Mouse (Mus musculus) thymus, adult 18-20 months (tissue): ENCODE results near the gene Clip1.
A peak's percentile ranks its signal among the peaks of the same experiment; 100 is the strongest.

Source experiments
- DNase-seq, 2 experiments: peaks; one replicate each; pipeline ENCODE4 v3.0.0; 2022; ENCODE audit warnings: mixed read lengths in 2 of 2

The Clip1 gene

DNA sequence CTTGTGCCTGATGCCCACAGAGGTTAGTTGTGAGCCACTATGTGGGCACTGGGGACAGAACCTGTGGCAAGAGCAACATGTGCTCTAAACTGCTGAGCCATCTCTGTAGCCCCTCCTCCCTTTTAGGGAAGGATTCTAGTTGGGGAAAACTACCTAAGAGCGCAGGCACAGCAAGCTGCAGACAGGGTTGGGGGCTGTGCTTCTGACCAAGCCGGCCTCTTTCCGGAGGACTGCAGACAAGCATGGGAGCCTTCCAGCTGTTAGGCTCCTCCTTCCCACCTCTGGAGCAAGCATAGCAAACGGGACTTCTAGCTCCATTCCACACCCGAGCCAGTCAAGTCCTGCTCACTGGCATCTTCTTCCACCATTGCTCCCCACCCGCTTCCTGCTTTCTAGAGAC lies 85.1 kb downstream of the Clip1 start:
- no peak for DNase-seq

DNA sequence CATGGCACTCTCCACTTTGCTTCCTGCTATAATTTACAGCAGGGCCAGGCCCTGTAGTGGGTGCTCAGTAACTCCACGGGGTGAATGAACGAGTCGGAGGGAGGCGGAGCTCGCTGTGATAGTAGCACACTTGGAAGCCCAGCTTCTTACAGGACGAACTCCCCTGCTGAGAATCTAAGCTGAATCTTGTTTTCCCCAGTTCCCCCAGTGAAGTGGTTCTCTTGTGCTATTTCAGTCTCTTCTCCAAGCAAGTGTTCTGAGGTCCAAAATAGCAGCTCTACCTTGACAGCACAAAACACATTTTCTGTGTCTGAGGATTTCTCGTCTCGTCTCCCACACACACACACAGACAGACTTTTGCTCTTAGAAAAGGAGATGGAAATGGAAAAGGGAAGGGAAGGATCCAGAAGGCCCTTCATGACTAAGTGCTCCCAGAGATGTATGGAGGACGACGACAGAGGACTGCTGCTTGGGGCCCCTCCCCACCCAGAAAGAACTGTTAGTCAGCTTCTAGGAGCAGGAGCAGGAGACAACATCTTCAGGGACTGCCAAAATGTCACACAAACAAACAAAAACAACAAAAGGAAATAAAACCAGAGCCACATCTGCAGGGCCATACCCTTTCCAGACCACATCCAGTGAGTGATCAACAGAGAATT lies 90.7 kb downstream of the Clip1 start:
- no peak for DNase-seq

DNA sequence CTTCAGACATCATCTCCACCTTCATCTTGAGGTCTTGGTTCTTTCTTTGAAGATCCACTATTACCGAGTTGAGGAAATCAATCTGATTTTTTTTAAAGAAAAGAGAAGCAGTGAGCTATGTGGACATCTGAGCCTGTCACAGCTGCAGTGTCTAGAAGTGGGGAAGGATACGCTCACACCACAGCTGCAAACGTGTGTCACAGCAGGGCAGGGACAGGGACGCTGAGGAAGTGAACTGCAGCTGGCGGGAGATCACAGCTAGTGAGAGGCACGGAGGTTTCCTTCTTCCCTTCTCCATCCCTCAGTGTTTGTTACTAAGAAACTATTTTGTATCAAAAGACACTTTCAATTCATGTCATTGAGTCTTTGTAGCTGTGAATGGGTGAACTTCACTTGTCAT lies 104.4 kb downstream of the Clip1 start:
- no peak for DNase-seq

DNA sequence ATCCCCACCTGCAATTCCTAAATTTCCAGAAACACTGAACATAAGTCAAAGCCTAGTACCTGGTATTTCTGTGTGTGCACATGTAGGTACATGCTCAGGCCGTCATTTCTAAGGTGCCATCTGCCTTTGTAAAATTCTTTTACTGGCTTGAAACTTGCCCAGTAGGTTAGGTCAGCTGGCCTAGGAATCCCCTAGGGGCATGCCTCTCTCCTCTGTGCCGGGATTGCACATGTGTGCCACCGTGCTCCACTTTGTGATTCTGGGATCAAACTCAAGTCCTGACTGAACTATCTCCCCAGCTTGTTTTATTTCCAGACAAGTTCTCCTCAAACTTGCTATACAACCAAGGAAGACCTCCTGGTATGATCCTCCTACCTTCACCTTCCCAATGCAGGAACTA lies 107.7 kb downstream of the Clip1 start:
- DNase-seq = no peak

DNA sequence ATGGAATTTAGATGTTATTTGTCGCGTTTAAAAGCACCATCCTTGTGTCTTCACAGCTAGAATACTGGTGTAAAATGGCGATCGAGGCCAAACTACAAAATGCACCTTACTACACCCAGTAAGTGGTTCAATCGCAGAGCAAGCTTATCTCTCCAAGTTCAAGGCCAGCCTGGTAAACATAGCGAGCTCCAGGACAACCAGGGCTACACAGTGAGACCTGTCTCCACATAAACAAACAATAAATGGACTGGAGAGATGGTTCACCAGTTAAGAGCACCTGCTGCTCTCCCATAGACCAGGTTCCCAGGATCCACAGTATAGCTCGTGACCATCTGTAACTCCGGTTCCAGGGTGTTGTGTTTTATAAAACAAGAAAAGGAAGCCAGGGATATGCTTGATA lies 111.1 kb downstream of the Clip1 start:
- DNase-seq = no peak

DNA sequence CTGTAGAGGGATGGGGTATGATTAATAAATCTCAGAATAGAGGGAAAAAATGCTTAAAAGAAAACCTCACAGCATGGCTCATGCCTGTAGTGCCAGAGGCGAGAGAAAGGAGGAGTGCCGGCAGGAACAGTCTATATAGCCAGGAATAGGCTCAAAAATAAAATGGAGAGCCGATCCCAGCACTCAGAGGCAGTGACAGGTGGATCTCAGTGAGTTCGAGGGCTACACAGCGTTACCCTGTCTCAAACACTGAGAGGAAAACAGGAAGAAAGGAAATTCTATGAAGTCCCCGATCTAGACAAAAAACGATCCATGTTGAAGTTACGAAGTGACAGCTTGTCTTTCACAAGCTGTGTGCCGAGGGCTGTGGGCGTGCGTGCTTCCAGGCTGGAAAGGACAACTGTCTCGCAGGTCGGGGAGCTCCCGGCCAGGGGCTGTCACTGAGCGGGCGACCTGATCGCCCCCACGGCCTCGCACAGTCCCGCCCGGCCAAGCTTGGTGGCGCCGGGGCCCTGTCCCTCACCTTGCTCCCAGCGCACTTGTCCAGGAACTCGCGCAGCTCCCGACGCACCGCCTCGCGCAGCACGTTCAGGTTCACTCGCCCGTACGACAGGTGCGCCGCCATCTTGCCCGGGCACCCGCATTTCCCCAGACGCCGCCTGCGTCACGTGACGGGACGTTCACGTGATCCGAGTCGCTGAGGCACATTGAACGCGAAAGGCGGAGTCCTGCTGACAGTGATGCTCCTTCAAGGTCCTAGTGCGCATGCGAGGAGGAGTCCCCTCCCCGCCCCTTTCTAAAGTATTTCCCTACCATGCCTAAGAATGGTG lies 111.8 kb downstream of the Clip1 start, which contains the start of gene Vps33a:
TSS of gene Vps33a (minus strand) at position 682 of the 830 bp plus-strand sequence.
- peak; percentile 95 to 97 for DNase-seq

DNA sequence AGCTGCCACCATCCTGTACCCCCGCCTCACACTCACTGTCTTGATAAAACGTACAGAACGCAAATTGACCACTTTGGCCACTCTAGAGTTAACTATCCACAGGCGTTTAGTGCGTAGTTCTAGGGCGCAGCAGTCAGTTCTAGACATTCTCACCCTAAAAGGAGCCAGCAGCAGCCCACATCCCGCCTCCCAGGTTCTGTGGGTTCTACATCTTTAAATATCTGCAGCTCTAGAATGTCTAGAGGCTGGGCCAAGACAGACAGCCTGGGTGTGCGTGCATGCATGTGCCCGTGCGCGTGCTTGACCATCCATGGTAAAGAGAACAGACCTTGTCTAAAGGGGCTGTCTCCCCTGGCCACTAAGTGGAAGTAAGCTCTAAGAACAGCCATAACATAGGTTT lies 123.3 kb downstream of the Clip1 start:
- no peak for DNase-seq

DNA sequence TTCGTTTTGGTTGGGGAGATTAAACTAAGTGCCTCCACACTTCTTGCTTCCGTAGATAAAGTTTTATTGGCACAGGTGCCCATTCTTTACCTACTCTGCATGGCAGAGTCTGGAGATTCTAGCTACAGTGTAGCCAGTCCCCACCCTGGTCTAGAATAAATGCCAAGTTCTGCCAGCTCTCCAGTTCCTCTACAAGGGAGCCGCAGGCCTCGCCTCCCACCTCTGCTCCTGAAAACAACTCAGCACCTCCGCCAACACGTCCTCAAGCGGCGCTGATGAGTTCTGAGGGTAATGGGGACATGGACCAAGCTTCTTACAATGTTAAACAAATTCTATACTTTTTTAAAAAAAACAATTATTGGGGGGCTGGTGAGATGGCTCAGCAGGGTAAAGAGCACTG lies 124.8 kb downstream of the Clip1 start:
- DNase-seq = no peak

DNA sequence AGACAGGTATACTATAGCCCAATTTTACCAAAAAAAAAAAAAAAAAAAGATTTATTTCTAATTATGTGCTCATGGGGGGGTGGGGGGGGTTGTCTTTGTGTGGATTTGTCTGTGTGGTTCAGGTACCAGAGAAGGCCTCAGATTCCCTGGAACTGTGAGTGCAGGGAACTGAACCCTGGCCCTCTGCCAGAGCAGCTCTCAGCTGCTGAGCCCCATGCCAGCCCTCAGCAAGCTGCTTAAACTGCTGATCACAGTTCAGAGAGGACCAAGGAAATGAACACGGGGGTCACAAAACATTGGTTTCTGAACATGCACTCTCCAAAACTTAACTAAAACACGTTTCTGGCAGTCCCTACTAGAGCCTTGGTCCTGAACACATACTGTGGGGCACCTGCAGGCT lies 128.0 kb downstream of the Clip1 start:
- DNase-seq = no peak

DNA sequence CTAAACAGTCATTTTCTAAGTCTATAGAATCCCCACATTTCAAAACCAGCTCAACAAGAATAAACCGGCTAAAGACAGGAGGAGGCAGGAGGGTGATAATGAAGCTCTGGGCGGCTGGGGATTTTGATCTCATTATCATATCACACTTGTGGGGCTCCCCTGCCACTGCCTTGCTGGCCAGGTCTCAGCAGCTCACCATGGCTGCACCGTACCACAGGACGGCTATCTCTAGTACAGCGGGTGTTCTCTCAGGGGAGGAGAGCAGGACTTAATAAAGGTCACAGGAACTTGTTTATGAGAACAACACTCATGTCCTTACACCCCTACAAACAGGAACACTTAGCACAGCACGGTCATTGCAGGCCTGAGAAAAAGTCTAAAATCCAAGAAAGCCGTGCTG lies 128.7 kb downstream of the Clip1 start:
- no peak for DNase-seq

DNA sequence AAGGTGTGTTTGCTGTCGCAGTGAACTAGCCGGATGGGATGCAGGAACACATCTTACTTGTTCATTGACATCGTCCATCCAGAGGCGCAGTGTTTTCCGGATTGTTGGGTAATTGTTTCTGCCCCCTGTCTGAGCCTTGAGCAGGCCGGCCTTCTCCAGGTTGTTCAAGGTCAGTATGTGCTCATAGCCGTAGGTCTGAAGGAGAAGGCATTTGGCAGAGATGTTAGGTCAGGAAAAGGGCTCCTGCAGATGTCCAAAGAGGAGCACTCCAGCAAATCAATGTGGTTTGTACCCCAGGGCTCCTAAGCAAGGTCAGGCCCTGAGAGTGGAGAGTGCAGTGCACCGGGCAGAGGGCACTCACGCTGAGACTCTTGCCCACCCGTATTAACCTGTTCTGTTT lies 150.6 kb downstream of the Clip1 start:
- no peak for DNase-seq

DNA sequence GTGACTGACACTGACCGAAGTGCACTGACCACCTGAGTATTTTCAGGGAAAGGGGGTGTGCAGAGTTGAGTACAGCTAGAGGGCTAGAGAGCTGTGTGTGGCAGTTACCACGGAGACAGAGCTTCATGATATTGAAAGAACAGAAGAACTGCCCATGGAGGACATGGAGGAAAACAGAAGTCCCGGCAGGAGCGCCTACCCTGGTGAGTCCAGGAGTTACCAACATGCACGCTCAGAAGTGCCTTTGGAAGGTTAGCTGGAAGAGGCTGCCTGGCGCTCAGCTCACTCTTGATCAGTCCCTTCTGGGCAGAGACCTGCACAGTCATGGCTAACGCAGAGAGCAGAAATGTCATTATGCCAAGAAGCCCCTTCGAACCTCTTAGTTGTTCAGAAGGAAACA lies 154.4 kb downstream of the Clip1 start:
- peak in 1 of 2 experiments; percentile 1 for DNase-seq

DNA sequence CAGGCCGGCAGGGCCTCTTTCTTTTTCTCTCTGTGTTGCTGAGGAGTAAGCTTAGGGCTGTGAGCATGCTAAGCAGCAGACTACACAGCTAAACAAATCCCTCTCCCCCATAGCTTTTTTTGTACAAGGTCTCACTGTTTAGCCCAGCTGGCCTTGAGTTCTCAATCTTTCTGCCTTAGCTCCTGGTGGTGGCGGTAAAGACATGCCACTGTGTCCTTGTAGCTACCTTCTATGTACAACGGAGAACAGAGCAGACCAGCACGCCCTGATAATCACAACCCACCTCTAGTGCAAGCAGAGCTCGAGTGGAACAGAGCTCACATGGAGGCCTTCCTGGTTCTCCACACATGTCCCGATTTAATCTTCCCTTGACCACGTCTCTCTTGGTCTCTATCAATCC lies 155.8 kb downstream of the Clip1 start:
- DNase-seq = peak in 1 of 2 experiments; percentile 0
